Mouse (Mus musculus) cerebellum, adult 8-10 months (tissue): ENCODE results near the gene Agbl5.

ENCODE experiments used
- DNase-seq: peaks from one replicate; pipeline ENCODE4 v3.0.0; 2022

Agbl5 gene

GRCm38 (mm10) chr5:30921256-30922033, 33.0 kb downstream of the Agbl5 start, which contains the start of gene Khk:
Gene Khk, plus strand, starts transcription at chr5:30921431.
- peak; percentile 95 for DNase-seq

- DNase-seq: no peak
Measured at GRCm38 (mm10) chr5:30922581-30923041, 34.1 kb downstream of the Agbl5 start.

GRCm38 (mm10) chr5:30923119-30923518, 34.6 kb downstream of the Agbl5 start:
- DNase-seq: no peak

- no peak for DNase-seq
Measured at GRCm38 (mm10) chr5:30924614-30925013, 36.1 kb downstream of the Agbl5 start.

GRCm38 (mm10) chr5:30925217-30925616, 36.7 kb downstream of the Agbl5 start:
- DNase-seq: no peak

GRCm38 (mm10) chr5:30926073-30926472, 37.6 kb downstream of the Agbl5 start:
- DNase-seq: no peak

- no peak for DNase-seq
Measured at GRCm38 (mm10) chr5:30927945-30928529, 39.5 kb downstream of the Agbl5 start.

- DNase-seq: peak; percentile 83
Measured at GRCm38 (mm10) chr5:30930121-30930520, 41.6 kb downstream of the Agbl5 start.

- DNase-seq: peak; percentile 17
Measured at GRCm38 (mm10) chr5:30930846-30931245, 42.4 kb downstream of the Agbl5 start.

- no peak for DNase-seq
Measured at GRCm38 (mm10) chr5:30931378-30931777, 42.9 kb downstream of the Agbl5 start.

- DNase-seq: no peak
Measured at GRCm38 (mm10) chr5:30933705-30934104, 45.2 kb downstream of the Agbl5 start.

- no peak for DNase-seq
Measured at GRCm38 (mm10) chr5:30934725-30935461, 46.4 kb downstream of the Agbl5 start.

GRCm38 (mm10) chr5:30943004-30943403, 54.5 kb downstream of the Agbl5 start:
- DNase-seq: no peak

- DNase-seq: no peak
Measured at GRCm38 (mm10) chr5:30944344-30944743, 55.9 kb downstream of the Agbl5 start.

GRCm38 (mm10) chr5:30944956-30945781, 56.7 kb downstream of the Agbl5 start, which contains the start of gene Cgref1:
Gene Cgref1, minus strand, starts transcription at chr5:30945591.
- peak; percentile 73 for DNase-seq

GRCm38 (mm10) chr5:30948620-30949019, 60.1 kb downstream of the Agbl5 start:
- no peak for DNase-seq

GRCm38 (mm10) chr5:30949654-30950326, 61.3 kb downstream of the Agbl5 start:
- DNase-seq: peak; percentile 77

GRCm38 (mm10) chr5:30950451-30950850, 62.0 kb downstream of the Agbl5 start:
- no peak for DNase-seq

GRCm38 (mm10) chr5:30950922-30951321, 62.4 kb downstream of the Agbl5 start:
- DNase-seq: no peak

- DNase-seq: no peak
Measured at GRCm38 (mm10) chr5:30951706-30952105, 63.2 kb downstream of the Agbl5 start.

- DNase-seq: no peak
Measured at GRCm38 (mm10) chr5:30952551-30952950, 64.1 kb downstream of the Agbl5 start.

- DNase-seq: no peak
Measured at GRCm38 (mm10) chr5:30954065-30954464, 65.6 kb downstream of the Agbl5 start.
